Mouse (Mus musculus) MEL (cell line): ENCODE measurements at regions not wholly inside any gene's neighbourhood (a gene's known extent, or its start where the extent isn't known, plus 50 kb on each side); places are given as distances from the start of the nearest gene placed in this dataset.

Source experiments
- DNase-seq: peaks from one replicate; pipeline ENCODE4 v3.0.0; 2011; ENCODE audit warnings: low read depth, low spot score
- H3K27ac ChIP-seq: 2 replicates; pipeline ENCODE4 v1.5.1; 2012; ENCODE audit warnings: low read depth, mild to moderate bottlenecking, control low read depth, low read length, moderate library complexity; ENCODE audit not compliant: control insufficient read depth
- H3K27me3 ChIP-seq, 2 experiments: fragments of 150-350 bp in 1 of 2; sonication (generic) in 1 of 2; 2 replicates each; pipeline ENCODE4 v1.6.1; 2012; ENCODE audit warnings: low read length in 2 of 2, mild to moderate bottlenecking in 2 of 2, improper control_type of control experiment in 1 of 2, moderate library complexity in 1 of 2; ENCODE audit not compliant: insufficient read depth in 2 of 2, control insufficient read depth in 1 of 2
- H3K36me3 ChIP-seq, 2 experiments: 2 replicates each; pipeline ENCODE4 v1.6.1; 2012 to 2014; ENCODE audit warnings: low read length in 2 of 2, improper control_type of control experiment in 1 of 2, inconsistent platforms in 1 of 2, mild to moderate bottlenecking in 1 of 2; ENCODE audit not compliant: insufficient read depth in 2 of 2, control insufficient read depth in 1 of 2
- H3K4me1 ChIP-seq, 2 experiments: fragments of 150-350 bp in 1 of 2; sonication (generic) in 1 of 2; 2 replicates each; pipeline ENCODE4 v1.6.1; 2012; ENCODE audit warnings: low read length in 2 of 2, improper control_type of control experiment in 1 of 2, mild to moderate bottlenecking in 1 of 2; ENCODE audit not compliant: insufficient read depth in 2 of 2, control insufficient read depth in 1 of 2
- H3K4me3 ChIP-seq, 2 experiments: fragments of 150-350 bp in 1 of 2; sonication (generic) in 1 of 2; 2 replicates each; pipeline ENCODE4 v1.5.1; 2012; ENCODE audit warnings: low read depth in 2 of 2, low read length in 2 of 2, mild to moderate bottlenecking in 2 of 2, moderate library complexity in 2 of 2, control low read depth in 1 of 2, improper control_type of control experiment in 1 of 2; ENCODE audit not compliant: control insufficient read depth in 1 of 2, insufficient read depth in 1 of 2
- H3K79me2 ChIP-seq: 2 replicates; pipeline ENCODE4 v1.6.1; 2012; ENCODE audit warnings: mild to moderate bottlenecking, low read length, moderate library complexity; ENCODE audit not compliant: control insufficient read depth, poor library complexity, insufficient read depth
- H3K9ac ChIP-seq: 2 replicates; pipeline ENCODE4 v1.6.1; 2012; ENCODE audit warnings: low read depth, mild to moderate bottlenecking, control low read depth, low read length, moderate library complexity; ENCODE audit not compliant: control insufficient read depth, poor library complexity, severe bottlenecking
- H3K9me3 ChIP-seq: fragments of 150-350 bp; sonication (generic); replicated peaks from 2 replicates; pipeline ENCODE4 v1.6.1; 2012; ENCODE audit warnings: mild to moderate bottlenecking, low read length, improper control_type of control experiment, moderate library complexity; ENCODE audit not compliant: insufficient read depth
- BHLHE40 ChIP-seq: IDR thresholded peaks from 2 replicates; pipeline ENCODE4 v1.6.1; 2012; ENCODE audit warnings: low read depth, mild to moderate bottlenecking, inconsistent platforms, low read length, improper control_type of control experiment, borderline replicate concordance
- GABPA ChIP-seq: IDR thresholded peaks from 2 replicates; pipeline ENCODE4 v1.6.1; 2012; ENCODE audit warnings: low read depth, mild to moderate bottlenecking, inconsistent platforms, low read length, improper control_type of control experiment, moderate library complexity
- GATA1 ChIP-seq: IDR thresholded peaks from 2 replicates; pipeline ENCODE4 v1.6.1; 2011; ENCODE audit warnings: low read depth, low read length, improper control_type of control experiment
- HCFC1 ChIP-seq: IDR thresholded peaks from 2 replicates; pipeline ENCODE4 v1.6.1; 2012; ENCODE audit warnings: low read depth, mild to moderate bottlenecking, inconsistent platforms, low read length, improper control_type of control experiment, moderate library complexity
- KAT2A ChIP-seq: conservative IDR thresholded peaks from 2 replicates; pipeline ENCODE4 v1.6.1; 2012; ENCODE audit warnings: low read depth, low read length, improper control_type of control experiment, inconsistent platforms
- MAFK ChIP-seq: IDR thresholded peaks from 2 replicates; pipeline ENCODE4 v1.6.1; 2011; ENCODE audit warnings: low read depth, mild to moderate bottlenecking, low read length, improper control_type of control experiment, borderline replicate concordance
- MEF2A ChIP-seq: IDR thresholded peaks from 2 replicates; pipeline ENCODE4 v1.6.1; 2014; ENCODE audit warnings: low read depth, mild to moderate bottlenecking, inconsistent platforms, low read length, improper control_type of control experiment; ENCODE audit not compliant: poor library complexity, insufficient replicate concordance, severe bottlenecking; ENCODE audit errors: extremely low read depth
- MXI1 ChIP-seq: IDR thresholded peaks from 2 replicates; pipeline ENCODE4 v1.6.1; 2011; ENCODE audit warnings: mild to moderate bottlenecking, low read depth, low read length, improper control_type of control experiment
- RAD21 ChIP-seq: IDR thresholded peaks from 2 replicates; pipeline ENCODE4 v1.6.1; 2011; ENCODE audit warnings: mild to moderate bottlenecking, low read depth, low read length, improper control_type of control experiment
- RCOR1 ChIP-seq: IDR thresholded peaks from 2 replicates; pipeline ENCODE4 v1.6.1; 2012; ENCODE audit warnings: low read depth, mild to moderate bottlenecking, inconsistent platforms, low read length, improper control_type of control experiment
- SMC3 ChIP-seq: IDR thresholded peaks from 2 replicates; pipeline ENCODE4 v1.6.1; 2011; ENCODE audit warnings: low read depth, low read length, improper control_type of control experiment
- TAL1 ChIP-seq: IDR thresholded peaks from 2 replicates; pipeline ENCODE4 v1.6.1; 2012; ENCODE audit warnings: mild to moderate bottlenecking, inconsistent platforms, low read length, moderate library complexity, mixed read lengths
- USF1 ChIP-seq: IDR thresholded peaks from 2 replicates; pipeline ENCODE4 v1.6.1; 2014; ENCODE audit warnings: low read depth, mild to moderate bottlenecking, inconsistent platforms, low read length, improper control_type of control experiment, moderate library complexity
- ZC3H11A ChIP-seq: IDR thresholded peaks from 2 replicates; pipeline ENCODE4 v1.6.1; 2012; ENCODE audit warnings: low read depth, mild to moderate bottlenecking, inconsistent platforms, low read length, improper control_type of control experiment

- no peak overlapping the region for H3K4me3 ChIP-seq
Measured at GRCm38 (mm10) chr11:19455391-19456290, 436.9 kb upstream of the Meis1 start.

GRCm38 (mm10) chr11:19456577-19456976 is 437.8 kb upstream of the Meis1 start:
- Histone ChIP-seq H3K9me3 (no peaks in the 10 kb centered on the region; the same call in 1 of the 2 replicates), H3K27me3 (no peaks in the 10 kb centered on the region; a peak in 1 of 4 replicates), H3K27ac (no peak overlapping the region), H3K4me3 (no peak overlapping the region), H3K4me1 (no peaks in the 10 kb centered on the region), H3K79me2 (no peaks in the 10 kb centered on the region), H3K9ac (no peak overlapping the region), H3K36me3 (no peaks in the 10 kb centered on the region)
- TF ChIP-seq GABPA (no peak), RAD21 (no peak), ZC3H11A (no peak), MXI1 (no peak), BHLHE40 (no peak), GATA1 (no peak), RCOR1 (no peak), KAT2A (no peak), TAL1 (no peak), MAFK (no peak), USF1 (no peak)
- no peak for DNase-seq

More at GRCm38 (mm10) chr11:19455391-19456290, 436.9 kb upstream of the Meis1 start:
- Histone ChIP-seq H3K79me2 (no peaks in the 10 kb centered on the region), H3K9ac (no peak overlapping the region), H3K9me3 (no peaks in the 10 kb centered on the region; the same call in 1 of the 2 replicates), H3K4me1 (no peaks in the 10 kb centered on the region), H3K27me3 (no peaks in the 10 kb centered on the region; a peak in 1 of 4 replicates), H3K27ac (no peak overlapping the region), H3K36me3 (no peaks in the 10 kb centered on the region)
- DNase-seq = no peak
- TF ChIP-seq GABPA (no peak), KAT2A (no peak), HCFC1 (no peak), MEF2A (no peak), SMC3 (no peak)
